Mouse (Mus musculus) kidney, adult 2 months (tissue): ENCODE data around the gene Zfp398.

Experiments used
- CTCF ChIP-seq: fragments of 200-500 bp; conservative IDR thresholded peaks from 2 replicates; pipeline ENCODE4 v1.5.1; 2011; ENCODE audit warnings: low read depth, mild to moderate bottlenecking, control low read depth, low read length, moderate library complexity, mixed read lengths; ENCODE audit not compliant: insufficient read depth, insufficient read length
- POLR2A ChIP-seq: fragments of 200-500 bp; IDR thresholded peaks from one replicate; pipeline ENCODE4 v1.6.1; 2011; ENCODE audit warnings: low read depth, low read length, control low read depth

- TF ChIP-seq CTCF (peak; percentile 89), POLR2A (no peak)
Measured at GRCm38 (mm10) chr6:47830104-47831078, 5.1 kb upstream of the Zfp398 start, which contains the start of gene Zfp786.
